Mouse (Mus musculus): Measurements from ENCODE around the gene Opcml. TPM values are rescaled to one million over a fixed set of nuclear protein-coding genes. Genes with fewer than 3 reads are reported as not detected.

Gene Opcml
- total RNA-seq, 1 experiment: 0.49 TPM

DNA sequence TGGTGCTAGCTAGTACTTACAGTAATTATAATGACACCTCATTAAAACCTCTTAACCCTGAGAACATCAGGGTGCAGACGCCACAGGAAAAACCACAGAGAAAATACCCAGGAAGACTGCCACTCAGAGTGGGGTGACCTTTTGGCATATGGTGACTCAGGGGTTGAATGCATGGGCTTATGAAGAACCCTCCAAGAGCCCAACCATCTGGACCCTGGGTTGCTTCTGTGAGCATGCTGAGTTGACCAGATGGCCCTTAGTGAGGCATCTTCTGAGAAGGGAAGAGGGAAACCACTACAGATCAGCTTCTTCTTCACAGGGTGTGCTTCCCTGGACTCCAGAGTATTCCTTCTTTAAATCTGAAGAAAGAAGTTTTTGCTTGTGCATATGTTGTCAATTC is 418.1 kb downstream of the Opcml start:
- H3K9me3 ChIP-seq (ENCODE audit: control insufficient read depth, insufficient read depth, low read depth, low read length): no peaks in the 10 kb centered on the region
- H3K27ac ChIP-seq (ENCODE audit: insufficient read depth, low read depth, low read length, poor library complexity, severe bottlenecking): no peak overlapping the region
- TF ChIP-seq MAFK (IDR thresholded peaks at IDR 0.05; ENCODE audit: insufficient read depth, low read depth, low read length) (no peak), ZC3H11A (IDR thresholded peaks at IDR 0.05; ENCODE audit: borderline replicate concordance, low read depth, low read length) (no peak), ZNF384 (IDR thresholded peaks at IDR 0.05; ENCODE audit: low read depth, low read length) (no peak), HCFC1 (IDR thresholded peaks at IDR 0.05; ENCODE audit: borderline replicate concordance, insufficient read depth, low read length) (no peak), CHD2 (IDR thresholded peaks at IDR 0.05; ENCODE audit: low read depth, low read length) (no peak)
- DNase-seq (ENCODE audit: low read depth, low spot score): no peak
- no peak overlapping the region for H3K4me3 ChIP-seq (ENCODE audit: insufficient read depth in 1 of 2, low read depth in 1 of 2, low read length in 2 of 2, poor library complexity in 1 of 2, severe bottlenecking in 1 of 2)
- in situ Hi-C loops (cut with MboI; ENCODE audit: low sequenced_read_pairs in 2 of 2, unreplicated experiment in 2 of 2): no loop called here
- H3K4me1 ChIP-seq (ENCODE audit: control insufficient read depth in 2 of 2, insufficient read depth in 2 of 2, low read length in 2 of 2, poor library complexity in 1 of 2): no peaks in the 10 kb centered on the region
- no peaks in the 10 kb centered on the region for H3K36me3 ChIP-seq (ENCODE audit: control insufficient read depth, insufficient read depth, low read length, poor library complexity, severe bottlenecking)
- H3K9ac ChIP-seq (ENCODE audit: insufficient read depth, low read depth, low read length, poor library complexity, severe bottlenecking): no peak overlapping the region

DNA sequence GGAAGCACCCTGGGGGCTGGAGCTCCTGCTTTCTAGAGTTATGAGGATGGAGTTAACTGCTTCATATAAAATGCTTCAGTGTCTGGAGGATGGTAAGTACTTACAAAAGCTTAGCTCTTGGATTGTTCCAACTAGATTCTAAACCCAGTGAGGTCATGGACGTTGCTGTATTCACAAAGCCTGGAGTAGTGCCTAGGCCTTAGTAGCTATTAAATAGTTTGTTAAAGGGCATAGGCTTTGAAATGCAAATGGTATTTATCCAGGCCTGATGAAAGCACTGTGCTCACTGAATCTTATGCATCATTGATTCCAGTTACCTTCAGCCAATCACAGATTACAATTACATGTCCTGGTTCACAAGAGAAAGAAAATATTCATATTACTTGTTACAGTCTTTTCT is 421.3 kb downstream of the Opcml start:
- TF ChIP-seq ZNF384 (IDR thresholded peaks at IDR 0.05; ENCODE audit: low read depth, low read length): no peak
- TF ChIP-seq CHD2 (IDR thresholded peaks at IDR 0.05; ENCODE audit: low read depth, low read length): no peak
- TF ChIP-seq ZC3H11A (IDR thresholded peaks at IDR 0.05; ENCODE audit: borderline replicate concordance, low read depth, low read length): no peak
- TF ChIP-seq MAFK (IDR thresholded peaks at IDR 0.05; ENCODE audit: insufficient read depth, low read depth, low read length): no peak
- TF ChIP-seq HCFC1 (IDR thresholded peaks at IDR 0.05; ENCODE audit: borderline replicate concordance, insufficient read depth, low read length): no peak
- H3K9ac ChIP-seq (ENCODE audit: insufficient read depth, low read depth, low read length, poor library complexity, severe bottlenecking): no peak overlapping the region
- in situ Hi-C loops (cut with MboI; ENCODE audit: low sequenced_read_pairs in 2 of 2, unreplicated experiment in 2 of 2): no loop called here

DNA sequence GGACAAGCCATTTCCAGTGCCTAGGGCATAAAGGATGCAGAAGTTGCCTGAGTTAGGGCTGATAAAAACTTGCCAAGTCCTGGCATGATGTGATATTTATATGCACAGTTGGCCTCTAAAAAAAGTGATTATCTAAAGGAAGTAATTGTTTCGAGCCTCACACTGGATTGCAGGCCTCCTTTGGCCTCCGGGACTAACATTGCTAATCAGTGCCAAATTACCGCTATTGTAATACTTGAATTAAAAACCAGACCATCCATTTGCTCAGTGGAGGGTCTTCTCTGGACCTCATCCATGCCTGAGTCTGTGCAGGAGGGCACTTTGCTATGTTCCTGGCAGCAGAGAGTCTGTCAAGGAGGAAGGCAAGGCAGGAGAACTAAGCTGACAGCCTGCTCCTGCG is 423.3 kb downstream of the Opcml start:
- H3K27ac ChIP-seq (ENCODE audit: insufficient read depth, low read depth, low read length, poor library complexity, severe bottlenecking): no peak overlapping the region
- DNase-seq (ENCODE audit: low read depth, low spot score): no peak
- H3K9me3 ChIP-seq (ENCODE audit: control insufficient read depth, insufficient read depth, low read depth, low read length): no peaks in the 10 kb centered on the region
- TF ChIP-seq MAFK (IDR thresholded peaks at IDR 0.05; ENCODE audit: insufficient read depth, low read depth, low read length) (no peak), ZC3H11A (IDR thresholded peaks at IDR 0.05; ENCODE audit: borderline replicate concordance, low read depth, low read length) (no peak), ZNF384 (IDR thresholded peaks at IDR 0.05; ENCODE audit: low read depth, low read length) (no peak), HCFC1 (IDR thresholded peaks at IDR 0.05; ENCODE audit: borderline replicate concordance, insufficient read depth, low read length) (no peak), CHD2 (IDR thresholded peaks at IDR 0.05; ENCODE audit: low read depth, low read length) (no peak)
- in situ Hi-C loops (cut with MboI; ENCODE audit: low sequenced_read_pairs in 2 of 2, unreplicated experiment in 2 of 2): no loop called here
- no peaks in the 10 kb centered on the region for H3K4me1 ChIP-seq (ENCODE audit: control insufficient read depth in 2 of 2, insufficient read depth in 2 of 2, low read length in 2 of 2, poor library complexity in 1 of 2)
- no peaks in the 10 kb centered on the region for H3K36me3 ChIP-seq (ENCODE audit: control insufficient read depth, insufficient read depth, low read length, poor library complexity, severe bottlenecking)
- H3K4me3 ChIP-seq (ENCODE audit: insufficient read depth in 1 of 2, low read depth in 1 of 2, low read length in 2 of 2, poor library complexity in 1 of 2, severe bottlenecking in 1 of 2): no peak overlapping the region
- no peak overlapping the region for H3K9ac ChIP-seq (ENCODE audit: insufficient read depth, low read depth, low read length, poor library complexity, severe bottlenecking)

More for the DNA sequence above, 421.3 kb downstream of the Opcml start:
- DNase-seq (ENCODE audit: low read depth, low spot score): no peak
- H3K27ac ChIP-seq (ENCODE audit: insufficient read depth, low read depth, low read length, poor library complexity, severe bottlenecking): no peak overlapping the region
- no peak overlapping the region for H3K4me3 ChIP-seq (ENCODE audit: insufficient read depth in 1 of 2, low read depth in 1 of 2, low read length in 2 of 2, poor library complexity in 1 of 2, severe bottlenecking in 1 of 2)
- H3K4me1 ChIP-seq (ENCODE audit: control insufficient read depth in 2 of 2, insufficient read depth in 2 of 2, low read length in 2 of 2, poor library complexity in 1 of 2): no peaks in the 10 kb centered on the region
- H3K36me3 ChIP-seq (ENCODE audit: control insufficient read depth, insufficient read depth, low read length, poor library complexity, severe bottlenecking): no peaks in the 10 kb centered on the region
- no peaks in the 10 kb centered on the region for H3K9me3 ChIP-seq (ENCODE audit: control insufficient read depth, insufficient read depth, low read depth, low read length)

DNA sequence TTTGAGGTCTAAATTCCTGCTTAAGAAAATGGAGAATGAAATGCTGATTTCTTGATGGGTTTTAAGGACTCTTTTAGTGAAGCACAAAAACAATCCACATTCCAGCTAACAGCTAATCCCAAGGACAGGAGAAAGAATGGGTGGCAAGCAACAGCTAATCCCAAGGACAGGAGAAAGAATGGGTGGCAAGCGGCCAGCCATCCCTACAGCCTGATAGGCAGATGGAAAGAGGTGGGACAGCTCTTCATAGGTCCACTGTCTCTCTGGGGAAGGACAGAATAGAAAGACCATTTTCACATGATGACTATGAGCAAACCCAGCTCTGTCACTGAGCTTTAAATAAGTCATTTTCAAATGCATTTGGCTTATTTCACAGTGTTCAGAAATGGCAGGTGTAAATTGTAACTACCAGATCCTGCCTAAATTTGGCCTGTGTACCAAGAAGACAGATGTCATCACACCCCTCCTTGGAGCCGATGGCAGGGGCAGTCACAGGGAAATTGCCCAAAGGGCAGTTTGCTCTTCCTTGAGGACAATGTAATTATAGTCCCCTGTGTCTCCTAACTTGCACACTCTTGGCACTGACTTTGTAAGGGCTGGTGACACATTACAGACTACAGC is 427.6 kb downstream of the Opcml start:
- in situ Hi-C loops (cut with MboI; ENCODE audit: low sequenced_read_pairs in 2 of 2, unreplicated experiment in 2 of 2): no loop called here
- no peak for TF ChIP-seq HCFC1 (IDR thresholded peaks at IDR 0.05; ENCODE audit: borderline replicate concordance, insufficient read depth, low read length)
- Histone ChIP-seq H3K9ac (ENCODE audit: insufficient read depth, low read depth, low read length, poor library complexity, severe bottlenecking) (no peak overlapping the region), H3K36me3 (ENCODE audit: control insufficient read depth, insufficient read depth, low read length, poor library complexity, severe bottlenecking) (no peaks in the 10 kb centered on the region), H3K9me3 (ENCODE audit: control insufficient read depth, insufficient read depth, low read depth, low read length) (no peaks in the 10 kb centered on the region), H3K4me1 (ENCODE audit: control insufficient read depth in 2 of 2, insufficient read depth in 2 of 2, low read length in 2 of 2, poor library complexity in 1 of 2) (no peaks in the 10 kb centered on the region), H3K27ac (ENCODE audit: insufficient read depth, low read depth, low read length, poor library complexity, severe bottlenecking) (no peak overlapping the region), H3K4me3 (ENCODE audit: insufficient read depth in 1 of 2, low read depth in 1 of 2, low read length in 2 of 2, poor library complexity in 1 of 2, severe bottlenecking in 1 of 2) (no peak overlapping the region)
- no peak for DNase-seq (ENCODE audit: low read depth, low spot score)

DNA sequence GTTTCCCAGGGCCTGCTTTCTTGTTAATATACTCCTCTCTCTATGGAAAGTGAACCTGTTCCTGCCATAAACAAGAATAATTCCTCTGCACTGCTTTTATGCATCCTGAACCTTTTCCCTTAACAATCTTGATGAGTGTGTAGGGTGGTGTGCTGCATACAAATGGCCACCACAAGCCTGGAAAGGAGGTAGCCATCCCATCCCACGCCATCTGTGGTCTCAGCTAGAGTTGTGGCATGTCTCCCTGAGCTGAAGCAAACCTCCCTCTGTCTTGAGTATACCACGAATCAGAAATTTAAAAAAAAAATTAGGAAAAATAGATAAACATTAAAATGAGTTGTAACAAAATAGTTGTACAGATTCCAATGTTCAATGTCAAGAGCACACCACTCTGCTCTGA is 432.2 kb downstream of the Opcml start:
- H3K4me3 ChIP-seq (ENCODE audit: insufficient read depth in 1 of 2, low read depth in 1 of 2, low read length in 2 of 2, poor library complexity in 1 of 2, severe bottlenecking in 1 of 2): no peak overlapping the region
- no peak overlapping the region for H3K27ac ChIP-seq (ENCODE audit: insufficient read depth, low read depth, low read length, poor library complexity, severe bottlenecking)
- TF ChIP-seq CHD2 (IDR thresholded peaks at IDR 0.05; ENCODE audit: low read depth, low read length): no peak
- no peak for TF ChIP-seq ZC3H11A (IDR thresholded peaks at IDR 0.05; ENCODE audit: borderline replicate concordance, low read depth, low read length)
- no peak for TF ChIP-seq MAFK (IDR thresholded peaks at IDR 0.05; ENCODE audit: insufficient read depth, low read depth, low read length)
- TF ChIP-seq ZNF384 (IDR thresholded peaks at IDR 0.05; ENCODE audit: low read depth, low read length): no peak
- no peak for TF ChIP-seq HCFC1 (IDR thresholded peaks at IDR 0.05; ENCODE audit: borderline replicate concordance, insufficient read depth, low read length)
- no peak overlapping the region for H3K9ac ChIP-seq (ENCODE audit: insufficient read depth, low read depth, low read length, poor library complexity, severe bottlenecking)
- in situ Hi-C loops (cut with MboI; ENCODE audit: low sequenced_read_pairs in 2 of 2, unreplicated experiment in 2 of 2): no loop called here
- H3K36me3 ChIP-seq (ENCODE audit: control insufficient read depth, insufficient read depth, low read length, poor library complexity, severe bottlenecking): no peaks in the 10 kb centered on the region
- H3K9me3 ChIP-seq (ENCODE audit: control insufficient read depth, insufficient read depth, low read depth, low read length): no peaks in the 10 kb centered on the region
- H3K4me1 ChIP-seq (ENCODE audit: control insufficient read depth in 2 of 2, insufficient read depth in 2 of 2, low read length in 2 of 2, poor library complexity in 1 of 2): no peaks in the 10 kb centered on the region
- DNase-seq (ENCODE audit: low read depth, low spot score): no peak
